22 mouse cellular contexts compared by ENCODE assay signal in the genomic region with DNA sequence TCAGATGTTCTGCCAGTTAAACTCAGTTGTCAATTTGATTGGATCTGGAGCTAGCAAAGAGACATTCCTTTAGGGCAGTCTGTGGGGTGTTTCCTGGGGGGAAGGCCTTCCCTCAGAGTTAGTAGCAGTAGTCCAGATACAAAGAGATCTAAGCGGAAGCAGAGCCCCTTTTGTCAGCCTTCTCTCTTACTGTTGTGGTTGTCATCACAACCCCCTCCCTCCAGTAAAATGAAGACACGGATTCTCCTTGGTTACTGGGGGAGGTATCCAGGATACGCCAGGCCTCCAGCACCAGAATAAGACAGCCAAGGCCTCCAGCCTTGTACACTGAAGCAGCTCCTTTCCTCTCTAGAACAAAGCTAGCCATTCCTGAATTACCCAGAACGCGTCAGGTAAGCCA. TPM values are rescaled to one million over a fixed set of nuclear protein-coding genes. Genes with fewer than 3 reads are reported as not detected.
DNase-seq lines count a peak whose midpoint lies in the region; ATAC-seq and TF ChIP-seq lines count a peak whose summit lies in the region.
"Had no signal": no experiment of that assay in that cellular context is flagged by ENCODE, and none has a peak within 500 bp of the region (broad histone marks: within the 10 kb centered on the region; RNA-seq: fewer than 3 reads in every experiment).

No protein-coding gene starts in this region.

- no peak for TF ChIP-seq CTCF in forebrain, postnatal 0 days (IDR thresholded peaks at IDR 0.05; ENCODE audit: low read depth)

- no peak overlapping the region for H3K27ac ChIP-seq in forebrain, postnatal 0 days (ENCODE audit: low read depth, low read length)
- no peak overlapping the region for H3K27ac ChIP-seq in forebrain, embryonic 13.5 days
- H3K27ac ChIP-seq in midbrain, embryonic 14.5 days (replicated peaks; ENCODE audit: low read depth, low read length) = no peak overlapping the region
- H3K27ac ChIP-seq: embryonic facial prominence, embryonic 15.5 days; forebrain, embryonic 10.5 days; heart, embryonic 15.5 days; midbrain, embryonic 12.5 days had no signal

- peak; percentile 53; the same call in 1 of the 2 replicates for ATAC-seq in forebrain, postnatal 0 days
- ATAC-seq in forebrain, embryonic 13.5 days = no peak
- no peak for ATAC-seq in midbrain, embryonic 14.5 days (ENCODE audit: low FRiP score, low TSS enrichment)
- no peak for ATAC-seq in inflammation-experienced regulatory T-cells, adult 6 months

- no peaks in the 10 kb centered on the region for H3K4me1 ChIP-seq in forebrain, postnatal 0 days (ENCODE audit: insufficient read depth)
- no peaks in the 10 kb centered on the region for H3K4me1 ChIP-seq in forebrain, embryonic 13.5 days
- 0 out of 2 replicates have a peak, but pooled peaks cover 2% of the 10 kb centered on the region for H3K4me1 ChIP-seq in midbrain, embryonic 14.5 days (ENCODE audit: control insufficient read depth, insufficient read depth, low read length)

- no peak overlapping the region for H3K4me3 ChIP-seq in forebrain, postnatal 0 days (ENCODE audit: low read depth, low read length)
- H3K4me3 ChIP-seq in forebrain, embryonic 13.5 days = no peak overlapping the region
- no peak overlapping the region for H3K4me3 ChIP-seq in midbrain, embryonic 14.5 days (replicated peaks; ENCODE audit: low read depth, low read length)
- H3K4me3 ChIP-seq: embryonic facial prominence, embryonic 15.5 days; forebrain, embryonic 10.5 days; heart, embryonic 15.5 days; midbrain, embryonic 12.5 days had no signal

- no peaks in the 10 kb centered on the region for H3K36me3 ChIP-seq in forebrain, postnatal 0 days (ENCODE audit: insufficient read depth)
- no peaks in the 10 kb centered on the region for H3K36me3 ChIP-seq in forebrain, embryonic 13.5 days (ENCODE audit: poor library complexity, severe bottlenecking)
- no peaks in the 10 kb centered on the region for H3K36me3 ChIP-seq in midbrain, embryonic 14.5 days (ENCODE audit: control insufficient read depth, insufficient read depth, low read length)
- H3K36me3 ChIP-seq: embryonic facial prominence, embryonic 15.5 days; forebrain, embryonic 10.5 days; heart, embryonic 15.5 days; midbrain, embryonic 12.5 days had no signal

- H3K9me3 ChIP-seq in forebrain, postnatal 0 days (ENCODE audit: low read length) = no peaks in the 10 kb centered on the region
- no peaks in the 10 kb centered on the region for H3K9me3 ChIP-seq in forebrain, embryonic 13.5 days (replicated peaks)
- H3K9me3 ChIP-seq in midbrain, embryonic 14.5 days (ENCODE audit: control insufficient read depth, low read length) = no peaks in the 10 kb centered on the region
- H3K9me3 ChIP-seq: embryonic facial prominence, embryonic 15.5 days; forebrain, embryonic 10.5 days; heart, embryonic 15.5 days; midbrain, embryonic 12.5 days had no signal

- H3K4me2 ChIP-seq in forebrain, postnatal 0 days (ENCODE audit: low read depth) = no peak overlapping the region
- no peak overlapping the region for H3K4me2 ChIP-seq in forebrain, embryonic 13.5 days
- H3K4me2 ChIP-seq in midbrain, embryonic 14.5 days (ENCODE audit: low read length) = no peak overlapping the region
- H3K4me2 ChIP-seq: embryonic facial prominence, embryonic 15.5 days; heart, embryonic 15.5 days; midbrain, embryonic 12.5 days had no signal

- intact Hi-C loops in gastrocnemius, postnatal 36 days (cut with DNase I) = no loop called here

- WGBS in forebrain, postnatal 0 days = 62% methylated on average over 5 of the region's 5 CpGs
- WGBS in forebrain, embryonic 13.5 days = 66% methylated on average over 5 of the region's 5 CpGs
- WGBS in midbrain, embryonic 14.5 days = 30% methylated on average over 5 of the region's 5 CpGs

- no peak overlapping the region for H3K9ac ChIP-seq in forebrain, postnatal 0 days
- H3K9ac ChIP-seq in forebrain, embryonic 13.5 days = no peak overlapping the region
- H3K9ac ChIP-seq in midbrain, embryonic 14.5 days (replicated peaks; ENCODE audit: low read length) = no peak overlapping the region
- H3K9ac ChIP-seq: embryonic facial prominence, embryonic 15.5 days; heart, embryonic 15.5 days; midbrain, embryonic 12.5 days had no signal

- no peaks in the 10 kb centered on the region for H3K27me3 ChIP-seq in forebrain, postnatal 0 days (ENCODE audit: insufficient read depth, low read length)
- H3K27me3 ChIP-seq in forebrain, embryonic 13.5 days = no peaks in the 10 kb centered on the region
- no peaks in the 10 kb centered on the region for H3K27me3 ChIP-seq in midbrain, embryonic 14.5 days (ENCODE audit: control insufficient read depth, insufficient read depth, low read length)
- H3K27me3 ChIP-seq: CH12.LX; embryonic facial prominence, embryonic 15.5 days; heart, embryonic 15.5 days; midbrain, embryonic 12.5 days had no signal

- DNase-seq in forebrain, postnatal 0 days = no peak
- DNase-seq in right cerebral cortex, postnatal 10 days (ENCODE audit: low spot score in 2 of 2) = peak; percentile 39 to 53
- DNase-seq in right cerebral cortex, postnatal 36 days (ENCODE audit: low spot score in 2 of 2) = no peak
- DNase-seq in midbrain, embryonic 14.5 days = peak; percentile 26
- no peak for DNase-seq in frontal cortex, postnatal 10 days (ENCODE audit: low spot score in 2 of 2)
- DNase-seq in gastrocnemius, postnatal 36 days = no peak
- DNase-seq: adrenal gland, postnatal 14 days; cerebellum, adult 18-20 months; kidney, adult 2 months; kidney, postnatal 14 days; layer of hippocampus, adult 9-11 months; lung, adult 18-20 months; lung, postnatal 36 days; thymus, postnatal 36 days had no signal

RNA-seq across cellular contexts. Expression of a gene that starts 15.6 kb away (rescaled TPM):
- total RNA-seq in forebrain, postnatal 0 days (2014; rRNA removed) = 0.52 and 0.85 TPM in 2 replicates
- polyA plus RNA-seq in forebrain, postnatal 0 days (2015; fragmentation: Nextera tagmentation; extraction: Ambion mirVana) = 0.15 TPM in 2 replicates
- polyA plus RNA-seq in forebrain, embryonic 13.5 days (2015; fragmentation: Nextera tagmentation; extraction: Ambion mirVana) = 0.04 and 0.06 TPM in 2 replicates
- 0.19 and 0.34 TPM in 2 replicates for polyA plus RNA-seq in midbrain, embryonic 14.5 days (2014; fragmentation: Nextera tagmentation; extraction: Ambion mirVana)
- polyA plus RNA-seq in inflammation-experienced regulatory T-cells, adult 6 months (2017; shearing (Covaris generic)) = under 1 TPM; 0.18 to 0.74 (median 0.63) TPM
- total RNA-seq in gastrocnemius, postnatal 36 days (2021) = 1,000 to 10,000 TPM in 1 of 2 experiments, 100 to 1,000 TPM in 1; 950 to 1,118 TPM
- total RNA-seq: granulocyte monocyte progenitor cell, adult 5-6 weeks had no signal
- polyA plus RNA-seq: midbrain, embryonic 12.5 days had no signal

Comparison
In these comparisons a context has a peak if more than half of its experiments do, and no peak if none do; other contexts are left out.
1. DNase-seq: peak in right cerebral cortex, postnatal 10 days (2 of 2) and midbrain, embryonic 14.5 days (single experiment); none in forebrain, postnatal 0 days (single experiment), right cerebral cortex, postnatal 36 days (0 of 2), frontal cortex, postnatal 10 days (0 of 2) and gastrocnemius, postnatal 36 days (0 of 2).